Mouse (Mus musculus) neural tube, embryonic 12.5 days (tissue): ENCODE measurements at regions not wholly inside any gene's neighbourhood (a gene's known extent, or its start where the extent isn't known, plus 50 kb on each side); places are given as distances from the start of the nearest gene placed in this dataset.
A peak's percentile ranks its signal among the peaks of the same experiment; 100 is the strongest.

Experiments used
- ATAC-seq: fragments of 200-750 bp; cut with Nextera tagmentation; 2 replicates; pipeline ENCODE4 v1.8.0; 2017; ENCODE audit warnings: low read depth, mild to moderate bottlenecking, moderate TSS enrichment, moderate library complexity; ENCODE audit not compliant: low FRiP score
- H3K27ac ChIP-seq: fragments of 300-500 bp; sonication (generic); 2 replicates; pipeline ENCODE4 v1.5.1; 2016
- H3K27me3 ChIP-seq: fragments of 300-500 bp; sonication (generic); replicated peaks from 2 replicates; pipeline ENCODE4 v1.6.1; 2016; ENCODE audit warnings: mild to moderate bottlenecking
- H3K36me3 ChIP-seq: fragments of 300-500 bp; sonication (generic); 2 replicates; pipeline ENCODE4 v1.6.1; 2016; ENCODE audit warnings: mild to moderate bottlenecking
- H3K4me1 ChIP-seq: fragments of 300-500 bp; sonication (generic); 2 replicates; pipeline ENCODE4 v1.6.1; 2016
- H3K4me2 ChIP-seq: fragments of 300-500 bp; sonication (generic); replicated peaks from 2 replicates; pipeline ENCODE4 v1.6.1; 2016; ENCODE audit warnings: mild to moderate bottlenecking
- H3K4me3 ChIP-seq: fragments of 300-500 bp; sonication (generic); 2 replicates; pipeline ENCODE4 v1.5.1; 2016
- H3K9ac ChIP-seq: fragments of 300-500 bp; sonication (generic); 2 replicates; pipeline ENCODE4 v1.6.1; 2016; ENCODE audit warnings: mild to moderate bottlenecking
- H3K9me3 ChIP-seq: fragments of 300-500 bp; sonication (generic); 2 replicates; pipeline ENCODE4 v1.6.1; 2016; ENCODE audit warnings: mild to moderate bottlenecking
- WGBS: fragments of 180-500 bp; shearing (Covaris S2); methylation state at CpG from one replicate; pipeline ENCODE4 v1.1.7; 2016; 5-methylcytosine and 5-hydroxymethylcytosine counted together

GRCm38 (mm10) chr4:92833835-92834234, 501.5 kb downstream of the Tusc1 start:
- no peak overlapping the region for H3K9ac ChIP-seq
- H3K9me3 ChIP-seq = no peaks in the 10 kb centered on the region
- WGBS = 44% methylated on average over 5 of the region's 5 CpGs
- no peaks in the 10 kb centered on the region for H3K27me3 ChIP-seq
- H3K4me3 ChIP-seq = no peak overlapping the region
- ATAC-seq = peak; percentile 63
- no peak overlapping the region for H3K4me2 ChIP-seq
- H3K27ac ChIP-seq = no peak overlapping the region
- H3K36me3 ChIP-seq = no peaks in the 10 kb centered on the region
- H3K4me1 ChIP-seq = no peaks in the 10 kb centered on the region

GRCm38 (mm10) chr4:92831181-92831715, 504.1 kb downstream of the Tusc1 start:
- Histone ChIP-seq H3K9me3 (no peaks in the 10 kb centered on the region), H3K4me3 (no peak overlapping the region), H3K27me3 (no peaks in the 10 kb centered on the region), H3K4me1 (no peaks in the 10 kb centered on the region), H3K27ac (no peak overlapping the region), H3K36me3 (no peaks in the 10 kb centered on the region), H3K9ac (no peak overlapping the region), H3K4me2 (no peak overlapping the region)
- 86% methylated on average over 1 of the region's 1 CpGs for WGBS
- ATAC-seq = no peak

DNA sequence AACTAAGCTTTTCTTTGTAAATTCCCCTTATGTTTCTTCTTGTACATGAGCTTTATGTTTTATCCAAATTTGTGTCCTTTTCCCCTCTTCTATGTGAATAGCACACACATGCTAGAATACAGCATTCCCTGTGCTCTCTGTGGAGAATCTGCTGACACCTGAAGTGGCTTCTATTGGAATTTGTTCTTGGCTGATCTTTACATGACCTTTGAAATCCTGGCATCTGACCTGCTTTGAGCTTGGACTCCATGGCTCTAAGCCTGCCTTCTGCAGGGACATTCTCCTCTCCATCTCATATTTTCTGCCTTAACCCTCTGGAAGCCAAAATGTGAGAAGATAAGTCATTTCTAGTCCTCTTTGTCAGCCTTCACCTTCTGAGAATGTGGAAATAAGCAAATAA, 507.5 kb downstream of the Tusc1 start:
- Histone ChIP-seq H3K36me3 (no peaks in the 10 kb centered on the region), H3K27ac (no peak overlapping the region), H3K4me3 (no peak overlapping the region), H3K9ac (no peak overlapping the region), H3K4me2 (no peak overlapping the region), H3K9me3 (no peaks in the 10 kb centered on the region), H3K4me1 (no peaks in the 10 kb centered on the region), H3K27me3 (no peaks in the 10 kb centered on the region)
- no peak for ATAC-seq

DNA sequence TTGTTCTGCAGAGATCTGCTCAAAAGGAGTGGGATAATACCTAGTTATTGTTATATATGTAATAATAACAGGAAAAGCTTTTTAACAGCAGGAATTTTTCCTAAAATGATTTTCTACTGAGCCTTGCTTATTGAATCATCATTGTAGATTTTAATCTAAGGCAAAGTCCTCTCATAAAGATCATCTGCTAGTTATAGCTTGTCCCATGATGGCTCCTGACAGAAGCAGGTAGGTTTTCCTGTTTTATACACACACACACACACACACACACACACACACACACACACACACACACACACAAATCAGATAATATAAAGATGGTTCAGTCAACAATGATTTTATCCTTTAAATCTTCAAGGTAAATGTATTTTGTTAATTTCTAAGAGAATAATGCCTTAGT, 507.9 kb downstream of the Tusc1 start:
- H3K4me3 ChIP-seq = no peak overlapping the region
- no peaks in the 10 kb centered on the region for H3K4me1 ChIP-seq
- H3K9me3 ChIP-seq = no peaks in the 10 kb centered on the region
- H3K27ac ChIP-seq = no peak overlapping the region
- H3K9ac ChIP-seq = no peak overlapping the region
- ATAC-seq = no peak
- H3K4me2 ChIP-seq = no peak overlapping the region
- no peaks in the 10 kb centered on the region for H3K27me3 ChIP-seq
- H3K36me3 ChIP-seq = no peaks in the 10 kb centered on the region

GRCm38 (mm10) chr4:92826981-92827380, 508.3 kb downstream of the Tusc1 start:
- H3K4me1 ChIP-seq = no peaks in the 10 kb centered on the region
- no peak overlapping the region for H3K27ac ChIP-seq
- no peaks in the 10 kb centered on the region for H3K27me3 ChIP-seq
- ATAC-seq = no peak
- no peak overlapping the region for H3K9ac ChIP-seq
- no peak overlapping the region for H3K4me2 ChIP-seq
- H3K9me3 ChIP-seq = no peaks in the 10 kb centered on the region
- no peaks in the 10 kb centered on the region for H3K36me3 ChIP-seq
- H3K4me3 ChIP-seq = no peak overlapping the region

- no peaks in the 10 kb centered on the region for H3K4me1 ChIP-seq
- H3K36me3 ChIP-seq = no peaks in the 10 kb centered on the region
- no peak overlapping the region for H3K27ac ChIP-seq
- no peak for ATAC-seq
- H3K9ac ChIP-seq = no peak overlapping the region
- H3K4me2 ChIP-seq = no peak overlapping the region
- H3K4me3 ChIP-seq = no peak overlapping the region
- WGBS = 85% methylated on average over 1 of the region's 1 CpGs
- H3K27me3 ChIP-seq = no peaks in the 10 kb centered on the region
- H3K9me3 ChIP-seq = no peaks in the 10 kb centered on the region
These were observed 547.2 kb downstream of the Tusc1 start for GRCm38 (mm10) chr4:92788157-92788556.

- Histone ChIP-seq H3K27ac (no peak overlapping the region), H3K4me1 (no peaks in the 10 kb centered on the region), H3K9ac (no peak overlapping the region), H3K4me3 (no peak overlapping the region), H3K4me2 (no peak overlapping the region), H3K9me3 (no peaks in the 10 kb centered on the region), H3K27me3 (no peaks in the 10 kb centered on the region), H3K36me3 (no peaks in the 10 kb centered on the region)
- WGBS = 88% methylated on average over 4 of the region's 4 CpGs
- ATAC-seq = no peak
These were observed 557.2 kb downstream of the Tusc1 start for GRCm38 (mm10) chr4:92778076-92778475.

DNA sequence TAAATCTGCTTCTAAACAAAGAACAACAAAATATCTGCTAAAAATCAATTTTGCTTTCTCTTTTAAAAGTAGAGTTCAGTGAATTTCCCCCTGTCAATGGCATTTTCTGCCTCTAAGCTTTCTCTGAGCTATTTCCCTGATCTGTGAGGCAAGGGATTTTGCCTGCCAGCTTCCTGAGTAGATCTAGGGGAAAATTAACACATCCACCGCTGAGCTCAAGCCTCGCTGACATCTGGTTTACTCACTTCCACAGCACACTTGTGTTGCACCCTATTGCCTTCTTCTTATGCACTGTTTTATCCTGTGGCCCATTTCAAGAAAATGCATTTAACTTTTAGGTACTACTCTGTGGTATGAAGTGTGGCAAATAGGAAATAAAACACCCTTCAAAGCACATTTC, 556.5 kb upstream of the Gm12666 start:
- no peak for ATAC-seq
- Histone ChIP-seq H3K9ac (no peak overlapping the region), H3K27me3 (no peaks in the 10 kb centered on the region), H3K36me3 (no peaks in the 10 kb centered on the region), H3K4me3 (no peak overlapping the region), H3K4me2 (no peak overlapping the region), H3K27ac (no peak overlapping the region), H3K4me1 (no peaks in the 10 kb centered on the region), H3K9me3 (no peaks in the 10 kb centered on the region)
- WGBS = 59% methylated on average over 2 of the region's 2 CpGs

- Histone ChIP-seq H3K9ac (no peak overlapping the region), H3K4me1 (no peaks in the 10 kb centered on the region), H3K36me3 (no peaks in the 10 kb centered on the region), H3K27ac (no peak overlapping the region), H3K4me2 (no peak overlapping the region), H3K9me3 (no peaks in the 10 kb centered on the region), H3K27me3 (no peaks in the 10 kb centered on the region), H3K4me3 (no peak overlapping the region)
- 64% methylated on average over 2 of the region's 2 CpGs for WGBS
- ATAC-seq = 0 out of 2 replicates have a peak, but pooled peaks have one; percentile 53
These were observed 554.7 kb upstream of the Gm12666 start for GRCm38 (mm10) chr4:92746233-92746632.

DNA sequence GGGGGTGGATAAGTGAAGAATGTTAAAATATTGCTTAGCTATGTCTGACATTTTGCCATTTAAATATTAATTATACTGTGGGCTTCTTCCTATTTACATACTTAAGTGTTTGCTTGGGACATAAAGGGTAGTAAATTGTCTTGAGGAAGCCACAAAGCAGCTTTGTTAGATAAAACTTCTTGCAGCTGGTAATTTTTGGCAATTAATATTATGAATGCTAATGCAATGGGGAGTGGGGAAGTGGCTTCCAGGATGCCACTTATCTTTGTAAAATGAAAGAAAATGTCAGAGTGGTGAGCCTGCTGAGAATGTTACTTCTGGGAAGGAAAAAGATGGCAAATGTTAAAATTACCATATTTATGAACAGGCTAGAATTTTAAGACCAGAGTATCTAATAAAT, 511.2 kb upstream of the Gm12666 start:
- Histone ChIP-seq H3K27ac (no peak overlapping the region), H3K27me3 (no peaks in the 10 kb centered on the region), H3K9ac (no peak overlapping the region), H3K4me1 (no peaks in the 10 kb centered on the region), H3K9me3 (no peaks in the 10 kb centered on the region), H3K4me3 (no peak overlapping the region), H3K36me3 (no peaks in the 10 kb centered on the region), H3K4me2 (no peak overlapping the region)
- no peak for ATAC-seq
